Mouse (Mus musculus) hindbrain, embryonic 12.5 days (tissue): Measurements from ENCODE around the gene Fut1. TPM values are rescaled to one million over a fixed set of nuclear protein-coding genes. Genes with fewer than 3 reads are reported as not detected.

Source experiments
- ATAC-seq: fragments of 200-750 bp; cut with Nextera tagmentation; 2 replicates; pipeline ENCODE4 v1.8.0; 2017; ENCODE audit warnings: moderate TSS enrichment; ENCODE audit not compliant: low FRiP score
- H3K27ac ChIP-seq: fragments of 300-500 bp; sonication (generic); 2 replicates; pipeline ENCODE4 v1.5.1; 2016; ENCODE audit warnings: mild to moderate bottlenecking
- H3K27me3 ChIP-seq: fragments of 300-500 bp; sonication (generic); 2 replicates; pipeline ENCODE4 v1.6.1; 2016; ENCODE audit warnings: mild to moderate bottlenecking
- H3K36me3 ChIP-seq: fragments of 300-500 bp; sonication (generic); 2 replicates; pipeline ENCODE4 v1.6.1; 2016; ENCODE audit warnings: mild to moderate bottlenecking
- H3K4me1 ChIP-seq: fragments of 300-500 bp; sonication (generic); 2 replicates; pipeline ENCODE4 v1.6.1; 2016
- H3K4me2 ChIP-seq: fragments of 300-500 bp; sonication (generic); replicated peaks from 2 replicates; pipeline ENCODE4 v1.6.1; 2016; ENCODE audit warnings: mild to moderate bottlenecking
- H3K4me3 ChIP-seq: fragments of 300-500 bp; sonication (generic); 2 replicates; pipeline ENCODE4 v1.5.1; 2016; ENCODE audit warnings: mild to moderate bottlenecking
- H3K9ac ChIP-seq: fragments of 300-500 bp; sonication (generic); 2 replicates; pipeline ENCODE4 v1.6.1; 2016; ENCODE audit warnings: mild to moderate bottlenecking, moderate library complexity
- H3K9me3 ChIP-seq: fragments of 300-500 bp; sonication (generic); replicated peaks from 2 replicates; pipeline ENCODE4 v1.6.1; 2016; ENCODE audit warnings: mild to moderate bottlenecking
- WGBS: fragments of 180-500 bp; shearing (Covaris S2); methylation state at CpG from one replicate; pipeline ENCODE4 v1.1.7; 2016; 5-methylcytosine and 5-hydroxymethylcytosine counted together
- polyA plus RNA-seq: library from polyadenylated mRNA; unstranded; fragments of >200 nt; fragmentation: Nextera tagmentation; extraction: Ambion mirVana; gene quantifications from 2 replicates; pipeline ENCODE4 v1.2.1, GENCODE M21; 2016

Gene Fut1
- polyA plus RNA-seq, 1 experiment from 2014 or later = not detected

GRCm38 (mm10) chr7:45666161-45666560 lies 49.1 kb downstream of the Fut1 start, which contains the start of gene Fut2:
Gene Fut2 (minus strand): TSS chr7:45666394.
- H3K27ac ChIP-seq = no peak within 1 kb of the TSS
- 81% methylated on average over 7 of the region's 7 CpGs for WGBS
- no peak for ATAC-seq

GRCm38 (mm10) chr7:45667761-45668160 lies 50.7 kb downstream of the Fut1 start:
- no peak overlapping the region for H3K9ac ChIP-seq
- no peaks in the 10 kb centered on the region for H3K9me3 ChIP-seq
- WGBS = 70% methylated on average over 14 of the region's 14 CpGs
- H3K4me3 ChIP-seq = no peak overlapping the region
- no peak for ATAC-seq
- no peak overlapping the region for H3K27ac ChIP-seq
- 0 out of 2 replicates have a peak, but pooled peaks cover 3% of the 10 kb centered on the region for H3K27me3 ChIP-seq
- no peak overlapping the region for H3K4me2 ChIP-seq
- no peaks in the 10 kb centered on the region for H3K36me3 ChIP-seq
- H3K4me1 ChIP-seq = no peaks in the 10 kb centered on the region

More at GRCm38 (mm10) chr7:45666161-45666560, 49.1 kb downstream of the Fut1 start, which contains the start of gene Fut2:
- H3K4me3 ChIP-seq = no peak within 1 kb of the TSS
- H3K36me3 ChIP-seq = no peaks in the 10 kb centered on the region
- 0 out of 2 replicates have a peak, but pooled peaks cover 3% of the 10 kb centered on the region for H3K27me3 ChIP-seq
- no peaks in the 10 kb centered on the region for H3K9me3 ChIP-seq
- H3K4me2 ChIP-seq = no peak within 1 kb of the TSS
- no peak within 1 kb of the TSS for H3K9ac ChIP-seq
- no peaks in the 10 kb centered on the region for H3K4me1 ChIP-seq

GRCm38 (mm10) chr7:45668921-45669320 lies 51.8 kb downstream of the Fut1 start:
- Histone ChIP-seq H3K27me3 (0 out of 2 replicates have a peak, but pooled peaks cover 3% of the 10 kb centered on the region), H3K4me2 (no peak overlapping the region), H3K36me3 (no peaks in the 10 kb centered on the region), H3K4me1 (no peaks in the 10 kb centered on the region), H3K27ac (no peak overlapping the region), H3K9me3 (no peaks in the 10 kb centered on the region), H3K4me3 (no peak overlapping the region), H3K9ac (no peak overlapping the region)
- ATAC-seq = no peak
- whole genome bisulfite sequencing = 96% methylated on average over 9 of the region's 9 CpGs

Other genes with a start within 250 kb of the Fut1 start
- 2.9 and 3.8 TPM in 2 replicates for gene Lin7b, start 246.7 kb upstream of the Fut1 start, polyA plus RNA-seq
- gene Snrnp70, start 221.5 kb upstream of the Fut1 start, polyA plus RNA-seq = 285 and 300 TPM in 2 replicates
- gene Kcna7, start 211.6 kb upstream of the Fut1 start, polyA plus RNA-seq = not detected in 2 replicates
- 1.2 and 1.3 TPM in 2 replicates for gene Ntf5, start 203.6 kb upstream of the Fut1 start, polyA plus RNA-seq
- 1.0 and 1.6 TPM in 2 replicates for gene Lhb, start 196.5 kb upstream of the Fut1 start, polyA plus RNA-seq
- 34.8 TPM in 2 replicates for gene Gys1, start 182.4 kb upstream of the Fut1 start, polyA plus RNA-seq
- 124 and 129 TPM in 2 replicates for gene Ruvbl2, start 179.2 kb upstream of the Fut1 start, polyA plus RNA-seq
- 5,718 and 6,089 TPM in 2 replicates for gene Ftl1, start 157.4 kb upstream of the Fut1 start, polyA plus RNA-seq
- 231 and 244 TPM in 2 replicates for gene Bax, start 150.4 kb upstream of the Fut1 start, polyA plus RNA-seq
- gene Tulp2, start 135.4 kb upstream of the Fut1 start, polyA plus RNA-seq = 0.13 and 0.54 TPM in 2 replicates
- not detected in 2 replicates for gene Gm45808, start 130.5 kb upstream of the Fut1 start, polyA plus RNA-seq
- gene Dhdh, start 128.5 kb upstream of the Fut1 start, polyA plus RNA-seq = 3.4 and 3.5 TPM in 2 replicates
- 144 and 147 TPM in 2 replicates for gene Nucb1, start 106.9 kb upstream of the Fut1 start, polyA plus RNA-seq
- 16.7 and 19.2 TPM in 2 replicates for gene Ppp1r15a, start 91.0 kb upstream of the Fut1 start, polyA plus RNA-seq
- 1.9 and 3.8 TPM in 2 replicates for gene Plekha4, start 91.0 kb upstream of the Fut1 start, polyA plus RNA-seq
- 0.70 and 0.79 TPM in 2 replicates for gene Hsd17b14, start 62.4 kb upstream of the Fut1 start, polyA plus RNA-seq
- gene Bcat2, start 47.1 kb upstream of the Fut1 start, polyA plus RNA-seq = 35.2 and 36.9 TPM in 2 replicates
- 0.45 TPM in 1 of 2 replicates, not detected in the other for gene Fgf21, start 1.8 kb upstream of the Fut1 start, polyA plus RNA-seq
- gene Izumo1, start 4.5 kb downstream of the Fut1 start, polyA plus RNA-seq = 0.18 TPM in 1 of 2 replicates, not detected in the other
- 15.6 and 16.2 TPM in 2 replicates for gene Rasip1, start 10.2 kb downstream of the Fut1 start, polyA plus RNA-seq
- gene Mamstr, start 22.7 kb downstream of the Fut1 start, polyA plus RNA-seq = 3.7 and 4.8 TPM in 2 replicates
- 0.37 TPM in 1 of 2 replicates, not detected in the other for gene Fut2, start 49.1 kb downstream of the Fut1 start, polyA plus RNA-seq
- gene Ntn5, start 66.7 kb downstream of the Fut1 start, polyA plus RNA-seq = 0.68 and 1.2 TPM in 2 replicates
- 1.1 and 2.2 TPM in 2 replicates for gene Sec1, start 77.1 kb downstream of the Fut1 start, polyA plus RNA-seq
- gene Car11, start 82.6 kb downstream of the Fut1 start, polyA plus RNA-seq = 21.2 and 25.5 TPM in 2 replicates
- 4.2 and 5.3 TPM in 2 replicates for gene Dbp, start 87.8 kb downstream of the Fut1 start, polyA plus RNA-seq
- 607 and 682 TPM in 2 replicates for gene Rpl18, start 98.2 kb downstream of the Fut1 start, polyA plus RNA-seq
- gene Sphk2, start 100.7 kb downstream of the Fut1 start, polyA plus RNA-seq = 28.7 and 30.3 TPM in 2 replicates
- 0.89 and 1.0 TPM in 2 replicates for gene Fam83e, start 103.9 kb downstream of the Fut1 start, polyA plus RNA-seq
- gene Spaca4, start 108.5 kb downstream of the Fut1 start, polyA plus RNA-seq = not detected in 2 replicates
- gene Lmtk3, start 166.4 kb downstream of the Fut1 start, polyA plus RNA-seq = 8.4 and 11.9 TPM in 2 replicates
- gene Sult2b1, start 167.4 kb downstream of the Fut1 start, polyA plus RNA-seq = 2.4 and 3.0 TPM in 2 replicates
- 280 and 284 TPM in 2 replicates for gene Cyth2, start 197.3 kb downstream of the Fut1 start, polyA plus RNA-seq
- gene Kcnj14, start 207.5 kb downstream of the Fut1 start, polyA plus RNA-seq = 0.80 and 0.96 TPM in 2 replicates
- gene Grwd1, start 213.7 kb downstream of the Fut1 start, polyA plus RNA-seq = 43.2 and 45.8 TPM in 2 replicates